Mouse (Mus musculus) heart, adult 2 months (tissue): Measurements from ENCODE around the gene Slc35e1. TPM values are rescaled to one million over a fixed set of nuclear protein-coding genes. Genes with fewer than 3 reads are reported as not detected.

Source experiments
- DNase-seq, 2 experiments: peaks; one replicate each; pipeline ENCODE4 v3.0.0; 2021
- H3K27ac ChIP-seq: fragments of 200-600 bp; 2 replicates; pipeline ENCODE4 v1.8.1; 2022
- H3K27me3 ChIP-seq: fragments of 200-500 bp; 2 replicates; pipeline ENCODE4 v1.6.1; 2012; ENCODE audit warnings: mild to moderate bottlenecking, low read length, inconsistent platforms, mixed read lengths; ENCODE audit not compliant: control insufficient read depth, insufficient read depth
- H3K36me3 ChIP-seq: fragments of 200-500 bp; 2 replicates; pipeline ENCODE4 v1.6.1; 2012; ENCODE audit warnings: low read length, inconsistent platforms; ENCODE audit not compliant: control insufficient read depth, insufficient read depth
- H3K4me1 ChIP-seq: fragments of 200-500 bp; 2 replicates; pipeline ENCODE4 v1.6.1; 2011; ENCODE audit warnings: low read length; ENCODE audit not compliant: control insufficient read depth, insufficient read depth
- H3K4me3 ChIP-seq: fragments of 200-600 bp; 2 replicates; pipeline ENCODE4 v1.8.1; 2022
- H3K79me2 ChIP-seq: fragments of 200-500 bp; replicated peaks from 2 replicates; pipeline ENCODE4 v1.6.1; 2012; ENCODE audit warnings: mild to moderate bottlenecking, inconsistent platforms, low read length, moderate library complexity, mixed read lengths; ENCODE audit not compliant: control insufficient read depth, insufficient read depth
- H3K9ac ChIP-seq: fragments of 200-500 bp; 2 replicates; pipeline ENCODE4 v1.6.1; 2012; ENCODE audit warnings: low read depth, mild to moderate bottlenecking, control low read depth, inconsistent platforms, low read length, mixed read lengths
- CTCF ChIP-seq: fragments of 200-600 bp; IDR thresholded peaks from 2 replicates; pipeline ENCODE4 v1.8.1; 2022; ENCODE audit warnings: antibody characterized with exemption, mild to moderate bottlenecking, moderate library complexity
- EP300 ChIP-seq: fragments of 200-500 bp; IDR thresholded peaks from 2 replicates; pipeline ENCODE4 v1.6.1; 2011; ENCODE audit warnings: low read depth, low read length, control low read depth; ENCODE audit not compliant: insufficient read depth
- POLR2A ChIP-seq: fragments of 200-500 bp; IDR thresholded peaks from 2 replicates; pipeline ENCODE4 v1.6.1; 2011; ENCODE audit warnings: mild to moderate bottlenecking, low read depth, low read length, control low read depth; ENCODE audit not compliant: insufficient read depth
- WGBS: fragments of 180-500 bp; shearing (Covaris S2); methylation state at CpG from one replicate; pipeline ENCODE4 v1.1.7; 2018; 5-methylcytosine and 5-hydroxymethylcytosine counted together
- intact Hi-C: fragments of 180-260 bp; cut with DNase I; formaldehyde crosslinking; loops from one replicate; pipeline ENCODE4 v1.15.1; 2025
- polyA plus RNA-seq: library from polyadenylated mRNA; depleted of rRNA; stranded (reverse); fragments of >200 nt; gene quantifications from 2 replicates; pipeline ENCODE4 v1.2.3, GENCODE M21; 2012
- total RNA-seq, 2 experiments: library from RNA; stranded (reverse); gene quantifications; 2 replicates each; pipeline ENCODE4 v1.2.3; 2021

Gene Slc35e1
- total and polyA plus RNA-seq, 3 experiments, result 68.0 to 85.7 (median 83.2) TPM

GRCm38 (mm10) chr8:72492622-72493081 lies 238 bp upstream of the Slc35e1 start:
- intact Hi-C loops, result loop anchor here (1.0 to 5.0 kb wide), 4 partner anchors 16 to 78 kb away; partner anchors contain the start of genes Eps15l1, Med26 and Smim7
- under 1% methylated on average over 56 of the region's 56 CpGs for WGBS
- no peaks in the 10 kb centered on the region for H3K36me3 ChIP-seq
- peak overlapping the region; percentile 71 for H3K27ac ChIP-seq
- peak overlapping the region; percentile 68 for H3K4me3 ChIP-seq
- no peaks in the 10 kb centered on the region for H3K27me3 ChIP-seq
- peak overlapping the region; percentile 54 for H3K9ac ChIP-seq
- H3K79me2 ChIP-seq, result peaks cover 1% of the 10 kb centered on the region
- peak; percentile 99 to 100 for DNase-seq
- H3K4me1 ChIP-seq, result peaks cover 6% of the 10 kb centered on the region
- no peak for TF ChIP-seq CTCF
- TF ChIP-seq EP300, result peak; percentile 78
- peak; percentile 37 for TF ChIP-seq POLR2A

DNA sequence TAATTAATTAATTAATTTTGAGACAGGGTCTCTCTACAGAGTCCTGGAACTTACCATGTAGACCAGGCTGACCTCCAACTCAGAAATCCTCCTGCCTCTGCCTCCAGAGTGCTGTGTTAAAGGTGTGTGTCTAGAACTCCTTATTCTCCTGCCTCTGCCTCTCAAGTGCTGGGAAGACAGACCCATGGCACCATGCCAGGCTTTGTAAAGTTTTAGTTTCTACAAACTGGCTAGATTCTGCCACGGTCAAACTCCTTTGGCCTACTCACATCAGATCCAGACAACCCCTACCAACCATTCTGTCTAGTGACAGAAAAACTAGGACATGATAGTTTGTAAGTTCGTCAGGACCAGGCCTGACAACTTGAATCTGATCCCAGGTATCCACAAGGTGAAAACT lies 1.4 kb downstream of the Slc35e1 start:
- TF ChIP-seq POLR2A, result no peak
- no peak for TF ChIP-seq CTCF
- TF ChIP-seq EP300, result no peak
- Histone ChIP-seq H3K36me3 (no peaks in the 10 kb centered on the region), H3K79me2 (no peaks in the 10 kb centered on the region; the same call in none of the 2 replicates), H3K27ac (no peak overlapping the region), H3K9ac (no peak overlapping the region), H3K27me3 (no peaks in the 10 kb centered on the region), H3K4me3 (no peak overlapping the region), H3K4me1 (peaks cover 6% of the 10 kb centered on the region)
- intact Hi-C loops, result loop anchor here (5.0 kb wide), 1 partner anchor 69 kb away; the partner anchor contains the start of gene Eps15l1
- WGBS, result 58% methylated on average over 2 of the region's 2 CpGs
- no peak for DNase-seq

DNA sequence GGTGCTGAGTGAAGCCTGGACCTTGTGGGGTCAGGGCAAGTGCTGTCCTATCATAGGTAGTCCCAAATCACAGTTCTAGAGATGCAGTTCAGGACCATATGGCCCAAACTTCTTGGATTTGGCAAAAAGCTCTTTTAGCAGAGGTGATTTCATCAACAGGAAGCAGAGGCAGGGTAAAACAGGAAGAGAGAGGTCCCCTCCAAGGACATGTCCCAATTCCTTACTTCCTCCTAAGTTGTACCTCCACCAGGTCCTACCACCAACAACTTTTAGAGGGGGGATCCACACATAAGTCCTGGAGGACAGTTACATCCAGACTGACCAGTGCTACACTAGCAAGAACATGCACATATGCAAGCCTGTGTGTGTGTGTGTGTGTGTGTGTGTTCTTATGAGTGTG lies 5.4 kb downstream of the Slc35e1 start:
- Histone ChIP-seq H3K4me1 (peaks cover 5% of the 10 kb centered on the region), H3K36me3 (no peaks in the 10 kb centered on the region), H3K27me3 (no peaks in the 10 kb centered on the region), H3K27ac (no peak overlapping the region), H3K4me3 (no peak overlapping the region), H3K9ac (no peak overlapping the region), H3K79me2 (no peaks in the 10 kb centered on the region; the same call in 1 of the 2 replicates)
- intact Hi-C loops, result loop anchor here (5.0 kb wide), 1 partner anchor 45 kb away; the partner anchor contains the start of genes 1700030K09Rik and Calr3
- TF ChIP-seq CTCF, result no peak
- no peak for TF ChIP-seq POLR2A
- TF ChIP-seq EP300, result no peak
- no peak for DNase-seq

DNA sequence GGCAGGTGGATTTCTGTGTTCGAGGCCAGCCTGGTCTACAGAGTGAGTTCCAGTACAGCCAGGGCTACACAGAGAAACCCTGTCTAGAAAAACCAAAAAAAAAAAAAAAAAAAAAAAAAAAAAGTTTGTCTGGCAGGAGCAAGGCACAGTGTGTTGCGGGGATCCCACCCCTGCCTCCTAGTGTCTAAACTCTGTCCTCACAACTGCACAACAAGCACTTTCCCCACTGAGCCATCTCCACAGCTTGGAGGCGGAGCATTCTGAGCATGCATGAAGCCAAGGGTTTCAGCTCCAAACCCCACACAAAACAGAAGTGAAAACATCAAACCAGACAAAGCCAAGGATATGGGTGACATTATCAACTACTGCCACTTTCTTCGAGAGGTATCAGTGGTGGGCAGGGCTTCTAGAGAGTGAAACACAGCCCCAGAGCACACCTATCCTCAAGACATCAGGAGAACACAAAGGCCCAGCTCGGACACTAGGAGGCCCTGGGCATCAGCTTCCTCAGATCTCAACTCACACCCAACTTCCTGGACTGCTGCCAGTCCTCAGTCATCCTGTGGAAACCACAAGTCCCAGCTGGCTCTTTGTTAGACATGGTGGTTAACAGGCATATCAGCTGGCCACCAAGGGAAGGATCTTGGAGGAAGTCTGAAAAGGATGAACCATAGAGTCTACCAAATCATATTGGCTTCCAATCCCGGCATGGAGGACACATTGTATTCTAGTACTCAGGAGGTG lies 6.8 kb downstream of the Slc35e1 start:
- no peak overlapping the region for H3K4me3 ChIP-seq
- intact Hi-C loops, result loop anchor here (5.0 kb wide), 1 partner anchor 43 kb away; the partner anchor contains the start of genes 1700030K09Rik and Calr3
- WGBS, result 61% methylated on average over 6 of the region's 6 CpGs
- no peaks in the 10 kb centered on the region for H3K36me3 ChIP-seq
- peaks cover 1% of the 10 kb centered on the region; the same call in 1 of the 2 replicates for H3K4me1 ChIP-seq
- no peaks in the 10 kb centered on the region; the same call in 1 of the 2 replicates for H3K79me2 ChIP-seq
- no peak overlapping the region for H3K27ac ChIP-seq
- peak; percentile 50 to 68 for DNase-seq
- H3K27me3 ChIP-seq, result no peaks in the 10 kb centered on the region
- H3K9ac ChIP-seq, result no peak overlapping the region
- no peak for TF ChIP-seq POLR2A
- TF ChIP-seq EP300, result no peak
- TF ChIP-seq CTCF, result no peak

- Histone ChIP-seq H3K9ac (peak within 1 kb of the TSS; percentile 96), H3K4me3 (peak within 1 kb of the TSS; percentile 90), H3K4me1 (peaks cover 10% of the 10 kb centered on the region), H3K27me3 (no peaks in the 10 kb centered on the region), H3K36me3 (peaks cover 7% of the 10 kb centered on the region), H3K27ac (peak within 1 kb of the TSS; percentile 93), H3K79me2 (no peaks in the 10 kb centered on the region; the same call in 1 of the 2 replicates)
- under 1% methylated on average over 80 of the region's 80 CpGs for WGBS
- peak; percentile 78 for TF ChIP-seq EP300
- TF ChIP-seq CTCF, result no peak
- peak; percentile 90 for TF ChIP-seq POLR2A
- intact Hi-C loops, result loop anchor here (5.0 to 10.0 kb wide), 2 partner anchors 72 to 250 kb away; partner anchors contain the start of genes Med26 and Sin3b
- DNase-seq, result peak; percentile 97 to 99
These were observed 17.4 kb downstream of the Slc35e1 start, which contains the start of gene Cherp for GRCm38 (mm10) chr8:72474826-72475546. Gene Cherp, minus strand, starts transcription at chr8:72475226.
